Mouse (Mus musculus) embryonic facial prominence, embryonic 11.5 days (tissue): ENCODE data around the gene Pygl. TPM values are rescaled to one million over a fixed set of nuclear protein-coding genes. Genes with fewer than 3 reads are reported as not detected.
"Not testable (repeated sequence)": the region's sequence is repeated elsewhere in the genome, so short reads cannot be mapped to it uniquely, and the experiment has no call there.

Source experiments
- ATAC-seq: fragments of 200-750 bp; cut with Nextera tagmentation; replicated peaks from 2 replicates; pipeline ENCODE4 v1.8.0; 2017; ENCODE audit warnings: low read depth; ENCODE audit not compliant: insufficient number of reproducible peaks, low FRiP score, low TSS enrichment
- DNase-seq: peaks from one replicate; pipeline ENCODE4 v3.0.0-alpha.2; 2015; ENCODE audit warnings: low spot score
- H3K27ac ChIP-seq: fragments of 300-500 bp; sonication (generic); replicated peaks from 2 replicates; pipeline ENCODE4 v1.5.1; 2014; ENCODE audit warnings: mild to moderate bottlenecking, low read depth, low read length, control low read depth
- H3K27me3 ChIP-seq: fragments of 300-500 bp; sonication (generic); 2 replicates; pipeline ENCODE4 v1.6.1; 2014; ENCODE audit warnings: mild to moderate bottlenecking, low read length, moderate library complexity, mixed read lengths; ENCODE audit not compliant: control insufficient read depth, insufficient read depth
- H3K36me3 ChIP-seq: fragments of 300-500 bp; sonication (generic); replicated peaks from 2 replicates; pipeline ENCODE4 v1.6.1; 2014; ENCODE audit warnings: low read depth, mild to moderate bottlenecking, low read length, moderate library complexity, mixed read lengths; ENCODE audit not compliant: control insufficient read depth, insufficient read depth
- H3K4me1 ChIP-seq: fragments of 300-500 bp; sonication (generic); 2 replicates; pipeline ENCODE4 v1.6.1; 2014; ENCODE audit warnings: low read length, mixed read lengths; ENCODE audit not compliant: control insufficient read depth, insufficient read depth
- H3K4me2 ChIP-seq: fragments of 300-500 bp; sonication (generic); 2 replicates; pipeline ENCODE4 v1.6.1; 2014; ENCODE audit warnings: low read depth, mild to moderate bottlenecking, control low read depth, low read length, moderate library complexity
- H3K4me3 ChIP-seq: fragments of 300-500 bp; sonication (generic); 2 replicates; pipeline ENCODE4 v1.5.1; 2014; ENCODE audit warnings: low read depth, low read length, control low read depth
- H3K9ac ChIP-seq: fragments of 300-500 bp; sonication (generic); replicated peaks from 2 replicates; pipeline ENCODE4 v1.6.1; 2014; ENCODE audit warnings: mild to moderate bottlenecking, control low read depth, low read length
- H3K9me3 ChIP-seq: fragments of 300-500 bp; sonication (generic); replicated peaks from 2 replicates; pipeline ENCODE4 v1.6.1; 2016; ENCODE audit warnings: mild to moderate bottlenecking, low read length, inconsistent platforms, mixed read lengths; ENCODE audit not compliant: control insufficient read depth
- WGBS: fragments of 180-500 bp; shearing (Covaris S2); extraction: QIAGEN DNeasy Blood & Tissue Kit; methylation state at CpG from one replicate; pipeline ENCODE4 v1.1.7; 2014; 5-methylcytosine and 5-hydroxymethylcytosine counted together
- polyA plus RNA-seq: library from polyadenylated mRNA; unstranded; fragments of >200 nt; fragmentation: Nextera tagmentation; extraction: Ambion mirVana; gene quantifications from 2 replicates; pipeline ENCODE4 v1.2.1, GENCODE M21; 2014

Pygl gene
- polyA plus RNA-seq, 1 experiment from 2014 or later = 11.2 TPM

GRCm38 (mm10) chr12:70145586-70145985 is 85.7 kb downstream of the Pygl start:
- H3K4me2 ChIP-seq = no peak overlapping the region
- DNase-seq (no peak), ATAC-seq (no peak)
- 91% methylated on average over 6 of the region's 6 CpGs for WGBS
- H3K4me1 ChIP-seq = no peaks in the 10 kb centered on the region
- no peaks in the 10 kb centered on the region for H3K9me3 ChIP-seq
- H3K27me3 ChIP-seq = no peaks in the 10 kb centered on the region
- no peaks in the 10 kb centered on the region for H3K36me3 ChIP-seq
- H3K27ac ChIP-seq = no peak overlapping the region
- H3K9ac ChIP-seq = no peak overlapping the region
- no peak overlapping the region for H3K4me3 ChIP-seq

- Histone ChIP-seq H3K4me3 (no peak overlapping the region), H3K9ac (no peak overlapping the region), H3K4me1 (no peaks in the 10 kb centered on the region), H3K27me3 (no peaks in the 10 kb centered on the region), H3K27ac (no peak overlapping the region), H3K4me2 (no peak overlapping the region), H3K9me3 (no peaks in the 10 kb centered on the region), H3K36me3 (no peaks in the 10 kb centered on the region)
- no peak for ATAC-seq
- DNase-seq = peak; percentile 82
- WGBS = 48% methylated on average over 20 of the region's 20 CpGs
Observed at GRCm38 (mm10) chr12:70144637-70145448, 86.4 kb downstream of the Pygl start.

- H3K9ac ChIP-seq, ATAC-seq, H3K4me2 ChIP-seq, H3K36me3 ChIP-seq, H3K27me3 ChIP-seq, H3K4me3 ChIP-seq, H3K4me1 ChIP-seq, H3K9me3 ChIP-seq, DNase-seq, H3K27ac ChIP-seq: not testable (repeated sequence)
- WGBS = 5% methylated on average over 3 of the region's 3 CpGs
Observed at GRCm38 (mm10) chr12:70144106-70144587, 87.1 kb downstream of the Pygl start.

GRCm38 (mm10) chr12:70140993-70141576 is 90.2 kb downstream of the Pygl start:
- WGBS = 88% methylated on average over 5 of the region's 5 CpGs
- no peak for ATAC-seq
- no peak overlapping the region for H3K4me2 ChIP-seq

More at GRCm38 (mm10) chr12:70140993-70141576, 90.2 kb downstream of the Pygl start:
- Histone ChIP-seq H3K9me3 (no peaks in the 10 kb centered on the region), H3K27ac (no peak overlapping the region), H3K36me3 (no peaks in the 10 kb centered on the region), H3K9ac (no peak overlapping the region), H3K4me3 (no peak overlapping the region), H3K27me3 (no peaks in the 10 kb centered on the region), H3K4me1 (no peaks in the 10 kb centered on the region)
- DNase-seq = no peak

Other genes with a start within 250 kb of the Pygl start
- 10.4 and 12.5 TPM in 2 replicates for gene Sav1, start 244.5 kb downstream of the Pygl start, polyA plus RNA-seq
- gene Nin, start 117.8 kb downstream of the Pygl start, polyA plus RNA-seq = 10.2 and 10.3 TPM in 2 replicates
- gene Abhd12b, start 77.3 kb downstream of the Pygl start, polyA plus RNA-seq = 0.32 TPM in 1 of 2 replicates, not detected in the other
- gene Trim9, start 116.1 kb upstream of the Pygl start, polyA plus RNA-seq = 3.4 and 4.0 TPM in 2 replicates
- gene Tmx1, start 221.6 kb upstream of the Pygl start, polyA plus RNA-seq = 109 and 117 TPM in 2 replicates